Mouse (Mus musculus) bone marrow macrophage, adult 2 months (primary cell): ENCODE results near the gene Auh. TPM values are rescaled to one million over a fixed set of nuclear protein-coding genes. Genes with fewer than 3 reads are reported as not detected.

Source experiments
- H3K27ac ChIP-seq: 2 replicates; pipeline ENCODE4 v1.5.1; 2012; ENCODE audit warnings: low read depth, low read length; ENCODE audit not compliant: insufficient read depth
- H3K4me1 ChIP-seq: 2 replicates; pipeline ENCODE4 v1.6.1; 2012; ENCODE audit warnings: low read length; ENCODE audit not compliant: control insufficient read depth, insufficient read depth
- H3K4me3 ChIP-seq: 2 replicates; pipeline ENCODE4 v1.5.1; 2012; ENCODE audit warnings: mild to moderate bottlenecking, low read length, moderate library complexity; ENCODE audit not compliant: insufficient read depth
- CTCF ChIP-seq: IDR thresholded peaks from 2 replicates; pipeline ENCODE4 v1.5.1; 2012; ENCODE audit warnings: low read depth, mild to moderate bottlenecking, low read length, moderate library complexity
- POLR2A ChIP-seq: IDR thresholded peaks from 2 replicates; pipeline ENCODE4 v1.6.1; 2012; ENCODE audit warnings: mild to moderate bottlenecking, low read depth, low read length, borderline replicate concordance
- polyA plus RNA-seq: library from polyadenylated mRNA; stranded (reverse); fragments of >200 nt; gene quantifications from 2 replicates; pipeline ENCODE4 v1.2.4, GENCODE M21; 2012; ENCODE audit not compliant: missing spikeins, insufficient read depth, insufficient read length

The Auh gene
- polyA plus RNA-seq, 1 experiment: 41.6 TPM

DNA sequence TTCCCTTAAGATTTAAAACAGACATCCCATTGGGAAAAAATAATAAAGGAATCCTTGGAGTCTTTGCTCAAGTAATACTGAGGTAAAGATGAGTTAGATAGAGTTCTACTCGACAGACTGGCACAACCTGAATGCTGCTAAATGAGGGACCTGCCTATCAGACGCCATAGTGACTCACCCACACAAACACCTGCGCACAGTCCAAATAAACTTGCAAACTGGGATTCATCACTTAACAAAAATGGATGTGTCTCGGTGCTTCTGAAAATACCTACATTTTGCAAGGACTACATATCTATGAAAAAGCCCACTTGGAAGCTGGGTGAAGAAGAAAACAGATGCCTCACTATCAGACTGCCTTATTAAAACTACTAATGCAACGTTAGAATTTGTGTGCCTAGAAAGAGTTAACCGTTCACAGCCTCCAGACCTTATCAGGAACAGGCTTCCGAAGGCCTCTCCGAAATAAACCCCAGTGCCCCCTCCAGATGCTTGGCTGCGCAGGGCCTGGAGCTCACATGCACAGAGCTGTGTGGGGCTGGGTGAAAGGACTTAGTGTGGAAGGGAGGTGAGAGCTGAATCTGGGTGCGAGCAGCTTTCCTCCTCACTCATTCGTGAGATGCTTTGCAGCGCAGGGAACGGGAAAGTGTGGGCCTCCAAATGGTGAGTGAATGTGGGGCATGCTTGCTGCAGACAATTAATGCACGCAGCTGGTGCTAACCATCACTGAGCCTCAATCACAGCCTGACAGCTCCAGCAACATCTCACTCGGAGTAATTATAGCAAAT is 63.3 kb downstream of the Auh start:
- H3K4me3 ChIP-seq: no peak overlapping the region
- no peak overlapping the region for H3K27ac ChIP-seq
- H3K4me1 ChIP-seq: no peaks in the 10 kb centered on the region
- TF ChIP-seq POLR2A (no peak), CTCF (no peak)

DNA sequence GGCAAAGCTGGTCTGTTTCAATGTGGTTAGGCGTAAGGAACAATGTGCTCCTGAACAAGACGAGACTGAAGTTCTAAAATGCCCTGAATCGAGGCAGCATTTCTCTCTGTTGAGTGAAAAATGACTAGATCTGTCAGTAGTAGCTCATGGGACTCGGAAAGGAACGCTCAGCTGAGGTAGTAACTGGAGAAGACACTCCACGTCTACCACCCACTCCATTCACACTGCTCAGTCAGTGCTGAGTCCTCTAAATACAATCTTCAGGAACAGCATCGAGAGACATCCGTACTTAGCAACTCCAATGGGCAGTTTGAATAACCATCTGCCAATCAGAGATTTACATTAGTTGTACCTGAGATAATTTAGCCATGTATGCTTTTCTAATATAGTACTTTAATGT is 66.0 kb downstream of the Auh start:
- Histone ChIP-seq H3K4me1 (no peaks in the 10 kb centered on the region), H3K4me3 (no peak overlapping the region), H3K27ac (no peak overlapping the region)
- TF ChIP-seq CTCF (no peak), POLR2A (no peak)

DNA sequence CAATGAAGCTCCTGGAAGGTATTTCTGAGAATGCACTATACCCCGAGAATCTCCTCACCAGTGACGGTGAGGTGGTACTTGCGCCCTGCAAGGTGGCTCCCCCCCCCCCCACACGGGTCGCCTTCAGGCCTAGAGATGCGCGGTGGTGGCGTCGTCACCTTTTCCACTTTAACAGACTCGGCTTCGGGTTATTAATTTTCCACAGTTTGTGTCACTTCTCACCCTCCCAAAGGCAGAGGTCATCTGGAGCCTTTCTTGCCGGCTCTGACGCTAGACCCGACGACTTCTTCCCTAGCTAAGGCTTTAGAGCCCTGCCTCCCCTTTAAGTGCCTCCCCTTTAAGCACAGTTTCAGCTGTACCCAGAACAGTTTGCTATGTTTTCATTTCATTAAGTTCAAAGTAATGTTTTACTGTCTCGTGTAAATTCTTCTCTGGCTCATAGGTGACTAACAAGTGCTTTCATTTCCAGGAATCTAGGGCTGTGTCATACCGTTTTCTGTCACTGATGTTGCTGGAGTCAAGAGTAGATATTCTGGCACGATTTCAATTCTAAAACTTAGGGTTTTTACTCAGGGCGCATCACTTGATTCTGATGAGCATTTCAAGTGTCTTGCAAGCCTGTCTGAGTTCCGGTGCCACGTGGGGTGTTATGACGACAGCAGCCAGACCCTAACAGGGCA is 69.3 kb downstream of the Auh start:
- H3K4me3 ChIP-seq: no peak overlapping the region
- TF ChIP-seq CTCF: no peak
- TF ChIP-seq POLR2A: no peak
- H3K27ac ChIP-seq: no peak overlapping the region
- H3K4me1 ChIP-seq: no peaks in the 10 kb centered on the region

DNA sequence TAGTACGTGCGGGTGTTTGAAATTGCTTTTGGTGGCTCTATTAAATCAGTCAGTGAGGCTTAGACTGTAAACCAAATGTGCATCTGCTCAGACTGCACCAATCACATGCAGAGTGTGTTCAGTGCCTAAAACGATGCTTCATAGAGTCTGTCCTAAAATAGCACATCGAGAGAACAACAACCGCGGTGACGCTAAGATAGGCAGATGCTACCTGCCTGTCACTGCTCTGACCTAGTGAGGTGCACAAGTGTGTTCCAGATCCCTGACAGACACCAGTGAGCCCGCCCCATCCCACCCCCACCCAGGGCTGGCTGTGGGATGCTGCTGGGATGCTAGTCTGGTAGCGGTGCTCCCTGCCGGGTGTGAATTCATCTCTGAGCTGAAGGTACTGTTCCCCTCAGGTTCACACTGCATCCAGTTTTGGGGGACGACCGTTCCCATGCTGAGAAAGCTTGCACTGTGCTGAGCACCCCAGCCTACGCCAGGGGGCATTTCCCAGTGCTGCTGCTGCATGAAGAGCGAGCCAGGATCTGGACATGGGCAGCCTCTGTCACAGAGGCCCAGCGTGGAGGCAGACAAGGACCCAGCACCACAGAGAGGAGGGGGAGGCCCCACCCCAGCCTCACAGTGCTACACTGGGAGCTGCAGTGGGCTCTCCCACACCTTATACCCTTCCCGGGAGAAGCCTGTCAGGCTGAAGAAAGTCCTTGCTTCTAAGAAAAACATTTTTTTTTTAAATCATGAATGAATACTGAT is 70.2 kb downstream of the Auh start:
- H3K4me1 ChIP-seq: no peaks in the 10 kb centered on the region
- TF ChIP-seq CTCF (no peak), POLR2A (no peak)

DNA sequence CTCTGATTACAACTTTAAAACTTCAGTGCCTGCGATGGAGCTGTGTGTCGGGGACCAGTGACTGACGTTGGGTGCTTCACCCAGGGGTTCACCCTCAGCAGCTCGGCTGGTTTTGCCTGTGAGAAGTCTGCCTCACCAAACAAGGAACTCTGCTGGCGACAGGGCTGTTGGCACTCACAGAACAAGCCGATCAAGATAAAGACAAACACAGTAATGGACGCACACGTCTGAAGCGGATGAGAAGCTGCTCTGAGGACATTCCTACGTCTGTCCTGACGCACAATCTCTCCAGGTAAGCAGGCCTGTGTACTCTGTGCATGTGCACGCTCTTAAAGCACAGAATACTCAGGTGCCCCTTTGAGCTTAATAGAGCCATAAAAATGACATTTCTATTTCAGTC is 71.1 kb downstream of the Auh start:
- H3K4me3 ChIP-seq: no peak overlapping the region
- no peaks in the 10 kb centered on the region for H3K4me1 ChIP-seq
- TF ChIP-seq POLR2A: no peak
- TF ChIP-seq CTCF: no peak
- no peak overlapping the region for H3K27ac ChIP-seq

More for the DNA sequence above, 70.2 kb downstream of the Auh start:
- no peak overlapping the region for H3K4me3 ChIP-seq
- no peak overlapping the region for H3K27ac ChIP-seq

DNA sequence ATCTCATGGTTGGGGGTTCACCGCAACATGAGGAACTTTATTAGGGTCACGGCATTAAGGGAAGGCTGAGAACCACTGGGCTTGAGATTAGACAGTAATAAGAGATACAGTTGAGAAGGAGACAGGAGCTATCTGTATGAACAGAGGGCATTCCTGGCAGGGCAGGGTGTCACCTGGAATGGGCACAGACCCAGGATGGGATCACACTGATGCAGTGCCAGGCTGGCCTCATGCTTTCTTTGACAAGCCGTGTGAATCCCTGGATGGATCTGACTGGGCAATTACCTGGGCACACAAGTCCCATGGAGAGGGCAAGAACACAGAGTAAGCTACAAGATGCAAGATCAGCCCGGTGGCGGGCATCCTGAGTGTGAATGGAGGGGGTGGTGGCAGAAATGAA is 71.7 kb downstream of the Auh start:
- TF ChIP-seq POLR2A: no peak
- no peak for TF ChIP-seq CTCF
- H3K4me1 ChIP-seq: no peaks in the 10 kb centered on the region
- no peak overlapping the region for H3K4me3 ChIP-seq
- no peak overlapping the region for H3K27ac ChIP-seq

DNA sequence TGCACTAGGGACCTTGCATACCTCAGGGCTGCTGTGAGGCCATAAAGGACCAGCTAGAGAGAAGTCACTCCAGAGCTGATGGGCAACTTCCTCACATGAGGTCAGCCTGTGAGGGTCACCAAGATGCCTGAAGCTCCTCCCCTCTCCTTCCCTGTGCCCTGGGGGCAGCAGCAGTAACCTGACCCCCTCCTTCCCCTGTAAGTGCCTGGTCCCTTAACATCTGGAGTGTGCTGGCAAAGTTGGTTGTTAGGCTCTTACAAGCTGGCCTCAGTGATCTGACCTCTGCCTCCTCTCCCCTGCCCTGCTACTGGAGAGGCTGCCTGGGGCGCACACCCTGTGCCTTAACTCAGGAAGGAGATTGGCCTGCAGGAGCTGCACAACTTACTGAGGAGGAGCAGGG is 75.9 kb downstream of the Auh start:
- H3K27ac ChIP-seq: no peak overlapping the region
- H3K4me1 ChIP-seq: peaks cover 6% of the 10 kb centered on the region
- TF ChIP-seq CTCF (no peak), POLR2A (no peak)
- no peak overlapping the region for H3K4me3 ChIP-seq

DNA sequence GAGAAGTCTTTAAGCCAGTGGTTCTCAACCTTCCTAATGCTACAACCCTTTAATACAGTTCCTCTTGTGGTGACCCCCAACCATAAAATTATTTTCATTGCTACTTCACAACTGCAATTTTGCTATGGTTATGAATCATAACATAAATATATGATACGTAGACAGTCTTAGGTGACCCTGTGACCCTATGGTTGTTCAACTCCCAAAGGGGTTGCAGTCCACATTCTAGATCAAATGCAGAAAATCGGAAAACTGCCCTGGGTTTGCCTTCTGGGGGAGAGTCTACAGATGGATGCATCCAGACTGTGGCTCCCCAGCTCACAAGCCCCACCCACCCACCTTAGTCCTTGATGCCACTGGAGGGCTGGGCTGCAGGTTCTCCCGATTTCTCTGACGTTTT is 77.6 kb downstream of the Auh start:
- TF ChIP-seq CTCF: no peak
- TF ChIP-seq POLR2A: no peak
- no peak overlapping the region for H3K4me3 ChIP-seq
- no peak overlapping the region for H3K27ac ChIP-seq
- H3K4me1 ChIP-seq: peaks cover 6% of the 10 kb centered on the region

DNA sequence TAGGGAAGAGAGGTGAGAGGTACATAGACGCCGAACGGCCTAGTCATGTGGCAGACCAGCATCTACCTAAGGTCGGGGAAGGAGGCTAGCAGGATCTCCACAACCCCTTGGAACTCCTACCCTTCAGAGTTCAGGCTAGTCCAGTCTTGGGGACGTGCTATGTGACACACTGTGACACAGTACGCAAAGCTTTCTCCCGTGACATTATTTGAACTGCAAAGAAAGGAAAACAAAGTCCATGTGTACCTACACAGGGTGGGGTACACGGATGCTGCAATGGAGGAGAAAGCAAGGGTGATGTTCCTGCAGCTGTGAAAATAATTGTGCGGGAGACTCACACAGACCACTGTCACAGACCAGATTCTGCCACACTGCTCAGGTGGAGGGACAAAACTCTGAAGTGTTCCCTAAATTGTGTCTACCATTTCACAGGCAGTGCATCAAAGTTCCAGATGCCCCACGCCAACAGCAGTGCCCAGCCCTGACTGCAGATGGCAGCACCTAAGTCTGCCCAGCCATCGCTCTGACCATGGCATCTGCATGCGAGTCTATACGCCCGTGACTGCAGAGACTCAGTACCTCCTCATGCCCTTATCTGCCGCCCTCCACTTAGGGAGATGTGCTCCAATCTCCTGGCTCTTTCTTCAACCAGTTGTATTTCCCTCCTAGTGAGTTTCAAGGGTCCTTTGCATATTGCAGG is 79.3 kb downstream of the Auh start:
- TF ChIP-seq POLR2A: no peak
- TF ChIP-seq CTCF: no peak
- Histone ChIP-seq H3K27ac (no peak overlapping the region), H3K4me1 (peaks cover 10% of the 10 kb centered on the region), H3K4me3 (no peak overlapping the region)

DNA sequence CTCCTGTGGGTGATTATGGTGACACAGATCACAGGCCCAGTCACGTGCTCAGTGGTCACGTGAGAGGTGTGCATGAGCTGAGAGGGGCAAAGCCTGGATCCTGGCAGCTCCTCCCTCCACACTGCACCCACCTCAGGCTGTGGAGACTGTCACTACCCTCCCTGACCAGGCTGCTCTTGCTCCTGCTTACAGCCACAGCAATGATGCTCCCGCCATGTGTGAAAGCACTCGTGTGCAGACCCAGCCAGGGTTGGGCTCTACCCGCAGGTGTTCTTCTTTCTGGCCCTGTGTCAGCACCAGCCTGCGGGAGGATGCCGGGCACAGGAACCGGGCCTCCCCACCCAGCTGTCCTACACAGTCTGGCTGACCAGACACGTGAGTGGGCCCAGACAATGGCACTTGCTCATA is 80.1 kb downstream of the Auh start:
- TF ChIP-seq POLR2A: no peak
- TF ChIP-seq CTCF: no peak
- H3K4me3 ChIP-seq: no peak overlapping the region
- peaks cover 10% of the 10 kb centered on the region for H3K4me1 ChIP-seq
- H3K27ac ChIP-seq: no peak overlapping the region
